8 mouse cellular contexts compared by ENCODE assay signal in genomic region chr2:71786591-71787155, GRCm38 (mm10). TPM values are rescaled to one million over a fixed set of nuclear protein-coding genes. Genes with fewer than 3 reads are reported as not detected.
DNase-seq lines count a peak whose midpoint lies in the region; ATAC-seq lines count a peak whose summit lies in the region.

No protein-coding gene starts in this region.

- DNase-seq in 3T3-L1 (ENCODE audit: low read depth, low spot score): peak; percentile 60
- peak; percentile 92 for DNase-seq in adrenal gland, adult 2 months
- DNase-seq in embryo, embryonic 11 days: peak; percentile 88
- DNase-seq in midbrain, embryonic 11.5 days (ENCODE audit: low spot score, missing footprints): peak; percentile 93
- DNase-seq in skeletal muscle tissue, adult 2 months (ENCODE audit: low read depth, low spot score): peak; percentile 15

- peak overlapping the region; percentile 94 for H3K4me2 ChIP-seq in intestine, embryonic 15.5 days (replicated peaks)
- H3K4me2 ChIP-seq in limb, embryonic 12.5 days: peak overlapping the region; percentile 75
- H3K4me2 ChIP-seq in midbrain, embryonic 11.5 days: peak overlapping the region; percentile 98

- H3K27me3 ChIP-seq in intestine, embryonic 15.5 days (replicated peaks): no peaks in the 10 kb centered on the region
- peaks cover 30% of the 10 kb centered on the region for H3K27me3 ChIP-seq in limb, embryonic 12.5 days
- H3K27me3 ChIP-seq in midbrain, embryonic 11.5 days (ENCODE audit: control insufficient read depth, insufficient read depth, low read length): no peaks in the 10 kb centered on the region; the same call in 1 of the 2 replicates

- under 1% methylated on average over 56 of the region's 61 CpGs for WGBS in intestine, embryonic 15.5 days
- WGBS in limb, embryonic 12.5 days: under 1% methylated on average over 41 of the region's 61 CpGs
- WGBS in midbrain, embryonic 11.5 days: under 1% methylated on average over 43 of the region's 61 CpGs

- H3K4me1 ChIP-seq in intestine, embryonic 15.5 days (replicated peaks): peaks cover 11% of the 10 kb centered on the region
- peaks cover 12% of the 10 kb centered on the region for H3K4me1 ChIP-seq in limb, embryonic 12.5 days (replicated peaks)
- peaks cover 11% of the 10 kb centered on the region; the same call in 1 of the 2 replicates for H3K4me1 ChIP-seq in midbrain, embryonic 11.5 days (ENCODE audit: control insufficient read depth, insufficient read depth, low read length)

- ATAC-seq in granulocyte monocyte progenitor cell, adult 5-6 weeks (replicated peaks; ENCODE audit: poor library complexity, severe bottlenecking): peak; percentile 81
- ATAC-seq in intestine, embryonic 15.5 days: peak; percentile 97
- peak; percentile 77 for ATAC-seq in limb, embryonic 12.5 days (ENCODE audit: insufficient number of reproducible peaks, insufficient read depth, low FRiP score, low TSS enrichment, low read depth)
- ATAC-seq in midbrain, embryonic 11.5 days (ENCODE audit: low FRiP score): peak; percentile 91

- no peaks in the 10 kb centered on the region for H3K9me3 ChIP-seq in intestine, embryonic 15.5 days
- no peaks in the 10 kb centered on the region for H3K9me3 ChIP-seq in limb, embryonic 12.5 days
- H3K9me3 ChIP-seq in midbrain, embryonic 11.5 days (ENCODE audit: control insufficient read depth, low read length): no peaks in the 10 kb centered on the region

- no peaks in the 10 kb centered on the region for H3K36me3 ChIP-seq in intestine, embryonic 15.5 days
- no peaks in the 10 kb centered on the region for H3K36me3 ChIP-seq in limb, embryonic 12.5 days
- no peaks in the 10 kb centered on the region for H3K36me3 ChIP-seq in midbrain, embryonic 11.5 days (ENCODE audit: control insufficient read depth, insufficient read depth, low read length)

- H3K9ac ChIP-seq in intestine, embryonic 15.5 days: peak overlapping the region; percentile 77
- H3K9ac ChIP-seq in limb, embryonic 12.5 days (replicated peaks): peak overlapping the region; percentile 62
- peak overlapping the region; percentile 86 for H3K9ac ChIP-seq in midbrain, embryonic 11.5 days (ENCODE audit: low read length)

- peak overlapping the region; percentile 80 for H3K4me3 ChIP-seq in intestine, embryonic 15.5 days (replicated peaks)
- H3K4me3 ChIP-seq in limb, embryonic 12.5 days (replicated peaks): peak overlapping the region; percentile 72
- peak overlapping the region; percentile 77 for H3K4me3 ChIP-seq in midbrain, embryonic 11.5 days (ENCODE audit: low read depth, low read length)

- peak overlapping the region; percentile 86 for H3K27ac ChIP-seq in intestine, embryonic 15.5 days
- peak overlapping the region; percentile 45 for H3K27ac ChIP-seq in limb, embryonic 12.5 days
- H3K27ac ChIP-seq in midbrain, embryonic 11.5 days (ENCODE audit: low read depth, low read length): no peak overlapping the region; the same call in 1 of the 2 replicates

RNA-seq across cellular contexts. Expression of gene Itga6, which starts 41.3 kb away (rescaled TPM):
- total RNA-seq in adrenal gland, adult 2 months (2021): 100 to 1,000 TPM; 125 to 177 TPM
- 28.1 and 28.3 TPM in 2 replicates for polyA plus RNA-seq in adrenal gland, adult 2 months (2012; rRNA removed)
- total RNA-seq in granulocyte monocyte progenitor cell, adult 5-6 weeks (2014; fragmentation: Nextera tagmentation): 32.9 and 48.6 TPM in 2 replicates
- total RNA-seq in granulocyte monocyte progenitor cell, adult 5-6 weeks (2017): 46.9 and 59.7 TPM in 2 replicates
- polyA plus RNA-seq in intestine, embryonic 15.5 days (2015; fragmentation: Nextera tagmentation; extraction: Ambion mirVana): 47.6 and 48.1 TPM in 2 replicates
- 30.0 and 32.7 TPM in 2 replicates for polyA plus RNA-seq in limb, embryonic 12.5 days (2016; fragmentation: Nextera tagmentation; extraction: Ambion mirVana)
- 28.5 and 28.7 TPM in 2 replicates for polyA plus RNA-seq in midbrain, embryonic 11.5 days (2014; fragmentation: Nextera tagmentation; extraction: Ambion mirVana)

Comparison
In these comparisons a context has a peak if more than half of its experiments do, and no peak if none do; other contexts are left out.
1. DNase-seq: peak in every context shown above with its lines; median percentile 93 in midbrain, embryonic 11.5 days; 92 in adrenal gland, adult 2 months; 88 in embryo, embryonic 11 days; 60 in 3T3-L1; 15 in skeletal muscle tissue, adult 2 months.